Mouse (Mus musculus) T-helper 1 cell (primary cell): ENCODE data around the gene Mag.
"Not testable (repeated sequence)": the region's sequence is repeated elsewhere in the genome, so short reads cannot be mapped to it uniquely, and the experiment has no call there.

Experiments
- in situ Hi-C: fragments of 300-600 bp; cut with MboI, MseI; formaldehyde crosslinking; loops from one replicate; pipeline ENCODE4 v1.15.1; 2025; ENCODE audit warnings: high pct_unique_total_duplicates

Gene Mag

GRCm38 (mm10) chr7:30940070-30940469 is 25.4 kb upstream of the Mag start:
- in situ Hi-C loops: not testable (repeated sequence)

DNA sequence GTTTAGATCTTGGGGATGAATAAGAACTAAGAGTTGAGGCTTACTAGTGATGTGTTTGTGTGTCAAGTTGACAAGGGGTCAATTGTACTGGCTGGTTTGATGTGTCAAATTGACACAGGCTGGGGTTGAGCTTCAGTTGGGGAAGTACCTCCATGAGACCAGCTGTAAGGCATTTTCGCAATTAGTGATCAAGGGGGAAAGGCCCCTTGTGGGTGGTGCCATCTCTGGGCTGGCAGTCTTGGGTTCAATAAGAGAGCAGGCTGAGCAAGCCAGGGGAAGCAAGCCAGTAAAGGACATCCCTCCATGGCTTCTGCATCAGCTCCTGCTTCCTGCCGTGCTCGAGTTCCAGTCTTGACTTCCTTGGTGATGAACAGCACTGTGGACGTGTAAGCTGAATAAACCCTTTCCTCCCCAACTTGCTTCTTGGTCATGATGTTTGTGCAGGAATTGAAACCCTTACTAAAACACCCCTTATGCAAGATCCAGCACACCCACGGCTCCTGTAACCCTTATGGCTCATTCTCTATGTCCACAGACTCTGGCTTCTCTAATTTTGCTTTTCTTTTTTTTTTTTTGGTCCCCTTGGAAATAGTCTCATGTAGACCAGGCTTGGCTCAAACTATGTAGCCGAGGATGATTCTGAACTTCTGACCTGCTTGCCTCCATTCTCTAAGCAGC is 20.9 kb upstream of the Mag start:
- in situ Hi-C loops: not testable (repeated sequence)

- in situ Hi-C loops: not testable (repeated sequence)
Observed at GRCm38 (mm10) chr7:30924581-30924980, 9.9 kb upstream of the Mag start, which contains the start of gene Hamp2. Gene Hamp2, minus strand, starts transcription at chr7:30924681.

GRCm38 (mm10) chr7:30924071-30924470 is 9.4 kb upstream of the Mag start:
- in situ Hi-C loops: no loop called here

GRCm38 (mm10) chr7:30922490-30922889 is 7.8 kb upstream of the Mag start:
- in situ Hi-C loops: not testable (repeated sequence)

DNA sequence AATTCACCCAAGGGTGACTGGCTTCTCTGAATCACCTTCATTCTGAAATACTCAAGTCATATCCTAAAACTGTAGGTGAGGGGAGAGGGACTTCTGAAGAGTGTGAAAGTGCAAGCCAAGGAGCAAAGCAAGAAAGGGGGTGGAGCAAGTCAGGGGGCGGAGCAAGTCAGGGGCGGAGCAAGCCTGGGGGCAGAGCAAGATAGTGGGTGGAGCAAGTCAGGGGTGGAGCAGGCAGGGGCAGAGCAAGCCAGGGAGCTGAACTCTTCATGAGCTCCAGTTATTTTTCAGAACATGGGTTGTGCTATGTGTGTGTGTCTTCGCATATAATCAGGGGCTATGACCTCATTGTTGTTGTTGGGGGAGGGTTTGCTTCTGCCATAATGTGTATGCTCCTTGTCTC is 5.5 kb upstream of the Mag start:
- in situ Hi-C loops: no loop called here

DNA sequence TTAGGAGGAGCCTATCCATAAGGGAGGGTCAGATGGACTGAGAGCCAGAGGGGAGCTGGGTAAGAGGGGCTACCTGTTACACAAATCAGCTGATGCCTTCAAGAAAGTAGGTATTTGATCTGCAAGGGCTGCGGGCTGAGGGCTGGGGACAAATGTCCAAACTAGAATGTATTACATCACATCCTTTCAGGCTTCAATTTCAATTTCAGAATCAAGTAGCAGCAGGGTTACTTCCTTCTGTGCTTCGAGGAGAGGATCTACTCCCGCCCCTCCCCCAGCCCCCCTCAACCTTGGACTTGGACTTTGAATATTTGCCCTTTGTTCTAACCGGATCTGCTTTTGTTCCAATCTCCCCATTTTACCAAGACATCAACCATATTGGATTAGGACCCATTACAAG is 2.5 kb upstream of the Mag start:
- in situ Hi-C loops: no loop called here

GRCm38 (mm10) chr7:30916713-30917112 is 2.0 kb upstream of the Mag start:
- in situ Hi-C loops: no loop called here

DNA sequence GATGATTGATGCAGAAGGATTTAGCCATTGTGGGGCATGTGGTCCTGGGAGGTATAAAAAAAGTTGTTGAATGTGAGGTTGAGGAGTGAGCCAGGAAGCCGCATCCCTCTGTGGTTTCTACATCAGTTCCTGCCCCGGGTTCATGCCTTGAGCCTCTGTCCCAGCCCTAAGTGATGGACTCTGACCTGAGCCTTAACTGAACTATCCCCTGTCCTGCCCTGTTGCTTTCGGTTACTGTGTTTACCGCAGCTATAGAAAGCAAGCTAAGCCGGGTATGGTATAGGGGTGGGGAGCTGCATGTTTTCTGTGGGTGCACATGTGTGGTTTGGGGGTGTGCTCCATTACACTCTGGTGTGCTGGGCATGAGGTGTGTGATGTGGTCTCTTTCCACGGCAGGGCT is 4.9 kb downstream of the Mag start:
- in situ Hi-C loops: no loop called here

DNA sequence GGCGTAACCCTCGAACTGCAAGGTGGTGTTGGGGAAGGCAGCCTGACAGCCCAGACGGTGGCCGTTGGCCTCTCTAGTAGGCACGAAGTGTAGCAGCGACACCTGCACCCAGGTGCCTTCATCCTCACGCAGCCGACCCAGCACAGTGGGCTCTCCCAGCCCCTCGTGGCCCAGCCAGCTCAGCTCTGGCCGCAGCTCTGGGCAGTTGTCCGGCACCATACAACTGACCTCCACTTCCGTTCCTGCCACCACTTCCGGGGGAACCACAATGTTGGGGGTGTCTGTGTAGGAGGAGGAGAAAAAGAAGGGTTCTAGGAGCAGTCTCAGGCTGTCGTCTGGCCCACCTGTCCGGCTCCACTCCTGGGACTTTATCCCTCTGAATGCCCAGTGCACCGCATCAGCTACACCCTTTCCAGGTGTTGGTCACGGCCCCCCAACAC is 5.7 kb downstream of the Mag start:
- in situ Hi-C loops: no loop called here

DNA sequence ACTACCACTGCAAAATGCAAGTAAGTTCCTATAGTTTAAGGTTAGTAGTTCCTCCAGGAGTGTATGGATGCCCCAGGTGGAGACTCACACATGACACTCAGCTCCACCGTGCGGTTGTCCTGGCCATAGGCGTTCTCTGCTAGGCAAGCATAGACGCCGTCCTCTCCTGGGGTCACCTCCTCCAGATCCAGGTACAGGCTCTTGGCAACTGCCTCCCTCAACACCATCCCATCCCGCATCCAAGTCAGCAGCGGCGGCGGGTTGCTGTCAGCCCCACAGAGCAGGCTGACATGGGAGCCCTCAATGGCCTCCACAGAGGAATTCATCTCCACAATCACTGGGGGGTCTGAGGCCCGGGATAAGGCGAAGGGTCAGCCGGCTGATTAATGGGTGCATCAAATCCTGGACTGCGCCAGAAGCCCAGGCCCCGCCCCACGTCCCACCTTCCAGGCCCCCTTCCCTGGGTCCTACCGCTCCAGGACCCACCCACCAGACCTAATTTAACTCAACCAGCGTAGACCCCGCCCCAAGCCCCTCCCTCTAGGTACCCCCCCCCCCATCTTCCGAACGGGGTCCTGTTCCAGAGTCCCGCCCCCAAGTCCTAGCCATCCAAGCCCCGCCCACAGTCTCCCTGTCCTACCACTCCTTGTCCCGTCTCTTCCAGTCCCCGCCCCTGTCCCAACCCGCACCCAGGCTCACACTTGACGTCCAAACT is 6.2 kb downstream of the Mag start:
- in situ Hi-C loops: no loop called here

DNA sequence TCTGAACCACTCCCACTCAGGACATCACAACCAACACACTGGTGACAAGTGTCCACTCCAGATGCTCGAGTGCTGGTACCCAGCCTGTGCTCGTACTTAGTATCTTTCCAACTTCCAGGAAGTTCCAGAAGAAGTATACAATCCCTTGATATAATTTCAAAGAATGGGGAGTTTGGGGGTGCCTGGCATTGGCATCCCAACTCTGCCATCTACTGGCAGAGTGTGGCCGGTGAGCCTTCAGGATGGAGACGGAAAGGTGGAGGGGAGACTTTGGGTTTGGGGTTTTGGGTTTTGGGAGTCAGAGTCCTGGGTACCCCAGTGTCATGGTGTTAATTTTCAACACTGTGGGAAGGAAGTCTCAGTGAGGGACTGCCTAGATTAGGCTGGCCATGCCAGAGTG is 10.6 kb downstream of the Mag start:
- in situ Hi-C loops: no loop called here

DNA sequence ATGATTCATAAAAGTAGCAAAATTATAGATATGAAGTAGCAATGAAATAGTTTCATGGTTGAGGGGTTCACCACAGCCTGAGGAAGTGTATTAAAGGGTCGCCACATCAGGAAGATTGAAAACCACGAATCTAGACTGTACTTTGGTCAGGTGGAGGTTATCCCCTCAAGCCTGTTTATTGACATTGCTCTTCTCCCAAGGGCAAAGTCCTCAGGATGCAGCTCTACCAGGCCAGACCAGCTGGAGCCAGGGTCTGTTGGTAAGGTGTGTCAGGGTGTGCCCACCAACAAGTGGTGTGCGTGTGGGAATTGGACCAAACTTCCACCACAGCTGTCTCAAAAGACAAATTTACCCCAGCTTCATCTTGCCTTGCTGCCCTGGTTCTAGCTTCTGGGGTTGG is 19.5 kb downstream of the Mag start:
- in situ Hi-C loops: no loop called here

GRCm38 (mm10) chr7:30892515-30892914 is 22.2 kb downstream of the Mag start:
- in situ Hi-C loops: no loop called here

DNA sequence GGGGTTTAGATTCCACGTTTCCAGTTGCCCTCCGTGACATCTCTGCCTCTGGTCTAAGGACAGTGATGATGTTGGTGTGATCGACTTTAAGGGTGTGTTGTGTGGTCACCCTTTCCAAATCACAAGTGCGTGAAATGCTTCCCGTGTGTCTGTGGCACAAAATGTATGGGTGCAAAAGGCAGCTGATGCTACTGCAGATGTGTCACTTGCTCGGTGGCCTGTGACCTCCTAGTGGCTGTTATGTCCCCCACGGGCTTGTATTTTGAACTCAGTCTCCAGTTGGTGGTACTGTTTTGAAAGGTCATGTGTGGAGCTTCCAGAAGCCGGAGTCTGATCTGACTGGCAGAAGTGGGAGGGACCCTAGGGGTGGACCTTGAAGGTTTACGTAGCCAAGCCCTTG is 22.9 kb downstream of the Mag start:
- in situ Hi-C loops: no loop called here

DNA sequence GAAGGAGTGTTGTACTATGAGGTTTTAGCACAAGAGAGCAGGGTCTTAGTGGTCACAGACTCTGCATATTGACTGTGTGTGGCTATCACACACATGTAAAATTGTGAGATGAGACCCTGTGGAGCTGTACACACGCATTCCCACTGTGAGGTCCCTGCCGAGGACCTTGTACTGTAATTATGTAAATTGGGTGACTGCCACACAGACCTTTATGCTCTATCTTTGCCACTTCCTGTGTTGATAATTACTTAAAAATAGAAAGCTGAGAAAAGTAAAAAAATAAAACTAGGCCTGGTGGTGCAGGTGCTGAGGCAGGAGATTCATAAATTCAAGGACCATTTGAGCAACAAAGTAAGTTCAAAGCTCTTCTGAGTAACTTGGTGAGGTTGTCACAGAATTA is 24.0 kb downstream of the Mag start:
- in situ Hi-C loops: no loop called here

- in situ Hi-C loops: no loop called here
Observed at GRCm38 (mm10) chr7:30888786-30889185, 25.9 kb downstream of the Mag start.

DNA sequence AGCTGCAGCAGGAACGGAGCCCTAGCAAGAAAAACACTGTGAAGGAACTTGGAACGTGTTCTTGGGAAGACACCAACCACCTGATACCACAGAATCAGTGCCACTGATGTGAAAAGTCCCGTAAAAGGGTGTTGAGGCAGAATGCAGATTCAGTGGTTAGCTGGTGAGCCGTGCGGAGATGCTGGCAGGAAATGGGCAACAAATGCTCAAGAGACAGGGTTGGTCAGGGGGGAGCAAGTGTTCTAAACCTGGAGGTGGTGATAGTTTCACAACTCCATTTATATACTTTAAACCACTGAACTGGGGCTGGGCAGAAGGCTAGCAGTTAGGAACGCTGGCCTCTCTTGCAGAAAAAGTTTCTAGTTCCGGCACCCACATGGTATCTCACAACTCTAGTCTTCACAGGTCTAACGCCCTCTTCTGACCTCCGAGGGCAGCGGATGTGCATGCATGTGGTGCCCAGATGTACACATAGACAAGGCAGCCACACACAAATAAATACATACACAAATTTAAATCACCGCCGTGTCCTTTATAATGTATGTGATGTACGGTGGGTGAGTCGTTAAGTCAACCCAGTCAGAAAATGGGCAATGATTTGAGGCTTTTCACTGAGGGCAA is 27.0 kb downstream of the Mag start:
- in situ Hi-C loops: no loop called here

- in situ Hi-C loops: no loop called here
Observed at GRCm38 (mm10) chr7:30886852-30887251, 27.8 kb downstream of the Mag start.

DNA sequence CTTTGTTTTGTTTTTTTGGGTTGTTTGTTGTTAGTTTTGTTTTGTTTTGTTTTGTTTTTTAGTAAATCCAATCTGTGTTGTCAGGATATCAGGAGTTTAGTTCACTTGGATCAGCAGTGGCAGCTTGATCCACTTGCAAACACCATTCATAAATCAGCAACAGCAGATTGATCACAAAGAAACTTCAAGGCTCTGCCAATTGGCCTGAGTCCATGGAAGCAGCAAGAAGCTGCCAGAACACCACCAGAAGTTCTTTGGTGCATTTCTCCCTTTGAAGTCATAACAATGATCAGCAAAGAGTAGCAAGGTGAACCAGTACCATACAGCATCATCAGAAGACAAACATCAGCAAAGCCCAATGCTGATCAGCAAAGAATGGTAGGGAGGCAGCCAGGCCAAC is 30.6 kb downstream of the Mag start:
- in situ Hi-C loops: no loop called here

GRCm38 (mm10) chr7:30881367-30881766 is 33.3 kb downstream of the Mag start:
- in situ Hi-C loops: no loop called here

DNA sequence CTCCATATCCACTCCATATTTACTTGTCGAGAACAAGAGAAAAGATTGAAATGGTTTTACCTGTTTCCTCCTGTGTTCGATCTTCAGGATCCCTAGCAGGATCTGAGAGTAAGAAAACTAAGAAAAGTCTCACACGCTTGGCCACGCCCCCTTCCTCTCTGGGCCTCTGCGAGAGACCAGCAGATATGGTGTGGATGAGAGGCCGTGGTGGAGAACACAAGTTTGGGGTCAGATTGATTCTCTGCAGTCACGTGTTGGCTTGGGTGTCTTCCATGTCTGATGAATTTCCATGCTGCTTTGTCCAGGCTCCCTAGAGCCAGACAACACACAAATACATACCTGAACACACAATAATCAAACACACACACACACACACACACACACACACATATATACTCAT is 34.5 kb downstream of the Mag start, which contains the start of gene Cd22:
Cd22 (minus strand) TSS at position 167 of the 400 bp plus-strand sequence.
- in situ Hi-C loops: no loop called here

DNA sequence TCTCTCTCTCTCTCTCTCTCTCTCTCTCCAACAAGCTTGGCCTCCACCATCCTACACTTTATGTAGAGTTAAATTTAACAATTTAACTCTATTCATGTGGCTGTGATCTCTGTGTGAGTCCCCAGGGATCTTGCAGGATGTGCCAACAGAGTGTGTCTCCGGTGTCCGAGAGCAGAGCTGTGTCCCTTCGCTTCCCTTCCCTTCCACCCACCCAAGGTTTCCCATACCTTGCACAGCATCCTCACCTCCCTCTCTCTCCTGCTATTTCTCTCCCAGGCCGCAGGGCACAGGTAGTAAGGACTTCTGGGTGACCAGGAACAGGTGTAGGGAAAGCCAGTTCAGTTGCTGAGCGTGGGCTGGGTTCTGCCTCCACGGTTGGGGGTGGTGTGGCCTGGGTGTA is 35.7 kb downstream of the Mag start:
- in situ Hi-C loops: no loop called here
